Mouse (Mus musculus) testis, postnatal 10 days (tissue): ENCODE measurements at regions not wholly inside any gene's neighbourhood (a gene's known extent, or its start where the extent isn't known, plus 50 kb on each side); places are given as distances from the start of the nearest gene placed in this dataset.
A peak's percentile ranks its signal among the peaks of the same experiment; 100 is the strongest.

Source experiments
- DNase-seq: peaks from one replicate; pipeline ENCODE4 v3.0.0; 2021; ENCODE audit warnings: low spot score

DNA sequence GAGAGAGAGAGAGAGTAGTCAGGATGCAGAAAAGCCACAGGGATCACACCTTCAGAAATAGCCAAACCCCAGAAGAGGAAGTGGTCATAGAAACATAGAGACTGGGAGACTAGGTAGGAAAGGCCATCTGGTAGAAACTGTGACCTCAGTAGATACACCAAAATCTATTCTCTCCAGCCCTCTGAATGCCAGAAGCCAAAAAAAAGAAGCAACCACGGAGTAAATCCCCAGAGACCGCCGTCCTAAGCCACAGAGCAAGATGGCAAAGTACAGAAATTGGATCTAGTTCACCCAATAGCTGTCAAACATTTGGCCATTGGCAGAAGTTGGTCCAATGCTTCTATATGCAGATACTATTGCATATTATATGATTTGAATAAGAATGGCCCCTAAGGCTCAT, 86.5 kb upstream of the Usp24 start:
- DNase-seq: no peak

DNA sequence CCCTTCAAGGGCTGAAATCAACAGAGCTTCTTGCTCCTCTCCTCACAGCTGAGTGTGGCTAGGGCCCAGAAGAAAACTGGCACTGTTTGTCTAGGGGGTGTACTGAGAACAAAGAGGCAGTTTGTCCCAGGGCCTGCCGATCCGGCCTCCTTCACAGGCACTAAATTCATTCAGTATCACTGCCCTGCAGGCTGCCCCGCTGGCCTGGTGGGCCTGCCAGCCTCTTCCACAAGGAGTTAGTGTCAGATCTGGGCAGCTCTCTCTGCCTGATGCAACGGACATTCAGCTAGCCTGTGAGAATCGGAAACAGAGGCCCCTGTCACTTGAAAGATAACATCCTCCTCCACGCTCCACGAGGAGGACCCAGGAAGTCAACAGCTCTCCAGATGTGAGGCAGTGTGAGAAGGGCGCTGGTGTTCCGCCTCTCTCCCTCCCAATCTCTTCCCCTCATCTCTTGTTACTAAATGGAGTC, 83.5 kb upstream of the Usp24 start:
- peak; percentile 57 for DNase-seq

DNA sequence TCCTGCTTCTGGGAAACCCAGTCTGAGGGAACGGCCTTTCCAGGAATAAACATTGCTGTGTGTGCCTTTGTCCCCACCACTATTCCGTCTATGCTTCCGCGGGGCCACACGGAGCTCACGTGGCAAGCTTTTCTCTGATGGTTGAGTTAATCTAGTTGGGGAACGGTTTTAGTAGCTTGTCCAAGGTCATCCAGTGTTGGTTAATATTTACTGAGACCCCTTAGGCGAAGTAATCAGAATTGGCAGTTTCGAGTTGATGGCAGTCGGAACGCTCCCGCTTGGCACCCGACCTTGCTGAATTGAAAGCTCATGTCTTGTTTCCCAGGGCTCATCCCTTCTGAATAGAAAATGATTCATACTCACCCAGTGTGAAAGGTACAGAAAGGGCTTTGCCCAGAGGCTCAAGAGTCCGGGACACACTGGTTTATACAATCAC, 71.6 kb upstream of the Usp24 start:
- no peak for DNase-seq

DNA sequence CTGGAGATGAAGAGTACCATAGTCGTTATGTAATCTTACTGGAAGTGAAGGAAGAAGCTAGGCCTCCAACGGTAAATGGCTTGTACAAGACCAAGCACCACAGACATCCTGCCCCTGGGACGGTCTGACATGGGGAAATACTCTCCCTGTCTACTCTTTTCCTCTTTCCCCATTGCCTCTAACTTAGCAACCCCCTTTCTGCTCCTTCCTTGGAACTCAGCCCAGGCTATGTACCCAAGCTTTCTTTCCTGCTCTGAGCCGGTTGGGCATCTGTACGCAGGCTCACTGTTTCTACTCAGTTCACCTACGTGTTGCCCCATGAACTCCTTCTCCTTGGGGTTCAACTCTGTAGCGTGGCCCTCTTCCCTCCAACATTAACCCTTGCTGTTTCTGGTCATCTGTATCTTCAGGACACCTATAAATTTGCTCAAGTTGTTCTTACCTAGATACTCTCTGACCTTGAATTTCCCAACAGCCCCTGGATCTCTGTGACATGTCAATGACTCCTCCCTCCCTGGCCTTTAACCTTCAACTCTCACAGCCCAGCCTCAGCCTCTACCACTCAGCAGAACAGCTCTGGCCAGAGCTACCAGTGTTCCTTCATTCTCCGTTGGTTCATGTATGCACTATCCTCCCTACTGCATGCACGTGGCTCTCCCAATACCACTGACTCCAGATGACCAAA, 71.0 kb upstream of the Usp24 start:
- DNase-seq: no peak

DNA sequence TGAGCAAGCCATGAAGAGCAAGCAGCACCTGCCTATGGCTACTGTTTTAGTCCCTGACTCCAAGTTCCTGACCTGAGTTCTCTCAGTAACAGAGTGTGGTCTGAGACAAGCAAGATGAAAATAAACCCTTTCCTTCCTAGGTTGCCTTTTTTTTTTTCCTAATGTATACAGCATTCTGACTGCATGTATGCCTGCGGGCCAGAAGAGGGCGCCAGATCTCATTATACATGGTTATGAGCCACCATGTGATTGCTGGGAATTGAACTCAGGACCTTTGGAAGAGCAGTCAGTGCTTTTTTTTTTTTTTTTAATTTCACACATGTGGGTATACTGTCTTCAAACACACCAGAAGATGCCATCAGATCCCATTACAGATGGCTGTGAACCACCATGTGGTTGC, 69.3 kb upstream of the Usp24 start:
- no peak for DNase-seq

DNA sequence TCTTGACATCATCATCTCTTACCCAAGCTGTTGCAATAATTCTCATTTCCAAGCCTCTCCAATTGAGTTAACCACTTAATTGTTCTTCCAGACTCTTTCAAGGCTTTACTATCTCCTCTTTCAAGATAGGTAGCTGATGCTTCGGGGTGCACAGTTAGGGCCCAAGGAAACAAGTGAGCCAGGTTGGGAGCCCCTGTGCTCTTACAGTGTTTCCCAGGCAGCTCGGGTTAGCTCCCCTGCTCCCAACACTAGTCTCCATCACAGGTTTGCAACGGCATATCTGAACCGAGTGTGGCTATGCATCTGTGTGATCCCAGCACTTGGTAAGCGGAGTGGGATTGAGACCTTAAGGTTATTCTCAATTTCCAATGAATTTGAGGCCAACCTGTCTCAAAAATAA, 68.6 kb upstream of the Usp24 start:
- DNase-seq: no peak

DNA sequence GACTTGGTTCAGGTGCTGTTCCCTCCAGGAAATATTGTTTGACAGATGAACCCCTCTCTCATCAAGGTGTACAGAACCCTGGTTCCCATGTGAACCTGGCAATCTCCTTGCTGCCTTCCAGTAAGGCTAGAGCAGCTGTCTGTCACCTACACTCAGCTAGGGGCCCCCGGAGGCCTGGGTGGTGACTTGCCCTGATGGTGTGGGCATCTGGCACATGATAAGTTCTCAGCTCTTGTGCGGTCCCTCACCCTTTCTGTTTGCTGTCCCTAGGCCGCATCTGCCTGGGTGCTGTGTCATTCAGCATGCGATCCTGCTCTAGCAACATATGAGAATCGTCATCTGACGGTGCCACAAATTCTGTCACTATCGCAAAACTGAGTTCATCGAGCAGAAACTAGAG, 67.7 kb upstream of the Usp24 start:
- DNase-seq: no peak

DNA sequence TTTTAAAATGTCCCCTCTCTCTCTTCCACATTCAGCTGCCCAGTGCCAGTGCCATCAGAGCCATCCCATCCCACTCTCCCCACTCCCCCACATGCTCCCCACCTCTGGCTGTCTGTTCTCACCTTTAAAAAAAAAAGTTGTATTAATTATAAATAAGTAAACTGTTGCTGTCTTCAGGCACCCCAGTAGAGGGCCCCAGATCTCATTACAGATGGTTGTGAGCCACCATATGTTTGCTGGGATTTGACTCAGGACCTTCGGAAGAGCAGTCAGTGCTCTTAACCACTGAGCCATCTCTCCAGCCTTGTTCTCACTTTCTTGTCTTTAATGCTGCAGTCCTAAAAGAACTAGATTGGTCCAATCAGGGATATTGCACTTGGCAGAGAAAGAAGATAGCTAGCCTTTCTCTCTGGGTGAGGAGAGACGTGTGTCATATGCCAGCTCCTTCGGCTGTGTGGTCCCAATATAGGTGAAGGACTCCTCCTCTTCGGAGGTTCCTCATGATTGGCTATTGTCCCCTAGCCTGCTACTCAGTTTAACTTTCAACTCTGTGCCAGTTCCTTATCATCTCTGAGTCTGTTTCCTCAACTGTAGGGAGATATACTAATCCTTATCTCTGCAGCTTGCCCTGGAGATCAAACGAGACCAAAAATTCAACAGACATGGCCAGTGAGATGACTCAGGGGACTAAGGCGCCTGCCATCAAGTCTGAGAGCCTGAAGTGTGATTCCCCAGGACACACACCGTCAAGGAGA, 66.8 kb upstream of the Usp24 start:
- DNase-seq: no peak

DNA sequence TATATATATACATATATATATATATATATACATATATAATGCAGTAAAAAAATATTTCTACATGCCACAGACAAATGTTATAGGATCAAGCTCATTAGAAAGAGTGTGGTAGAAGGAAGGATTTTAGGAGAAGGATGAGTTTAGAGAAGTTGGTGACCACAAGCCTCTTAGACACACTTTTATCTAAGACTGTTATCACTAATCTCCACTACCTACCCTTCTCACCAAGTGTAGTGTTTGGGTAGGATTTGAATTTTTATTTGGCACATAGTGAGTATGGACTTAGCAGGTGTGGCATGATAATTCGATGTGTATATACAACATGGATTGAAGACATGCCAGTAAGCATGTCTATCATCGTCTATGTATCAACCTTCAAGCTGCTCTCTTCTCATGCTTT, 66.0 kb upstream of the Usp24 start:
- no peak for DNase-seq

DNA sequence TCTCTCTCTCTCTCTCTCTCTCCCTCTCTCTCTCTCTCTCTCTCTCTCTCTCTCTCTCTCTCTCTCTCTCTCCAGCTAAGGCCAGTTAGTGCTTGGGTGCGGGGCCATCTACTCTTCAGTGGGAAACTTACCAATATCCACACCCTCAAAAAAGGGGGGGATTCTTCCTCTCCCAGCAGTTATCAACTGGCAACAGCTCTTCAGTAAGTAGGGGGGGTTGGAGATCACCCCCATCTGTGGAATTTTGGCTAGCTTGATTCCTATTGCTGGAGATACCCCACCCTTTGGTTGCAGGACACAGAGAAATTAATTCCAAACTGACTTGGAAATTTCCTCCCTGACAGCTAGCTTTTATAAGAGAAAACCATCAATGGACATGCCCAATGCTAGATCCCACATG, 64.6 kb upstream of the Usp24 start:
- no peak for DNase-seq

DNA sequence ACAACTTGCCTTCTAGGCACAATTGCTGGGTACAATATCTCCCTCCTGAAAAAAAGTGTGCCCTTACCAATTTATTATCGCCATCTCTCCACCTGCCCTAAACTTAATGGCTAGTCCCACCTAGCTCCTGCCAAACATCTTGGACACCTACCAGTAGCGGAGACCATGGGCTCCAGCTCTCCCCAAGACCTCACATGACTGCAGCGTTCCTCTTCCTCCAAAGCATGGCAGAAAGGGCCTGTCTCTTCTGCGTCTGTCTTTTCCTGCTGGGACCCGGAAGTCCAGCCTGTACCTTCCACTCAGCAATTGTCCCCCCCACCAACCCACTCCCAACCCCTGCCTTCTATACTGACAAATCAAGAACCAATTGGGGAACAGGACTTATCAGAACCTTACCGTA, 63.1 kb upstream of the Usp24 start:
- DNase-seq: no peak

DNA sequence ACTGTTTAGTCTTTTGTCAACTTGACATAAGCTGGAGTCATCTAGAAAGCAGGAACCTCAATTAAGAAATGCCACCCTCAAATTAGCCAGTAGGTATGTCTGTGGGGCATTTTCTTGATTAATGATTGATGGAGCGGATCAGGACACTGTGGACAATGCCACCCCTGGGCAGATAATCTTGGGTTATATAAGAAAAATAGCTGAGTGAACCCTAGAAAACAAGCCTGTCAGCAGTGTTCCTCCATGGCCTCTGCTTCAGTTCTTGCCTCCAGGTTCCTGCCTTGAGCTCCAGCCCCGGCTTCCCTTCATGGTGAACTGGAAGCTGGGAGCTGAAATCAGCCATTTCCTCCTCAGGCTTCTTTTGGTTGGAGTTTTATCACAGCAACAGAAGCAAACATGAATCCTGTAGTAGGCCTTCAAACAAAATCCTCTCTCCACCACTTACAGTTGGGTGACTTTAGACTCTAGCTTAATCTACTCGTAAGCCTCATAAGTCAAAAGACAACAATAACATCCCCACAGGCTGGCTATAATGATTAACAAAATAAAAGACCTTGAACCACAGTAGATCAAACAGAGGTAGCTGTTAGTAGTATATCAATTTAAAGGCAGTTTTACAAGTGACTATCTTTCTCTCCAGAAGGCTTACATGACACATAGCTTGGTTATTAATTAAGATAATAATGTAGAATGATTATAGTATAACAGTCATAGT, 61.1 kb upstream of the Usp24 start:
- DNase-seq: no peak

DNA sequence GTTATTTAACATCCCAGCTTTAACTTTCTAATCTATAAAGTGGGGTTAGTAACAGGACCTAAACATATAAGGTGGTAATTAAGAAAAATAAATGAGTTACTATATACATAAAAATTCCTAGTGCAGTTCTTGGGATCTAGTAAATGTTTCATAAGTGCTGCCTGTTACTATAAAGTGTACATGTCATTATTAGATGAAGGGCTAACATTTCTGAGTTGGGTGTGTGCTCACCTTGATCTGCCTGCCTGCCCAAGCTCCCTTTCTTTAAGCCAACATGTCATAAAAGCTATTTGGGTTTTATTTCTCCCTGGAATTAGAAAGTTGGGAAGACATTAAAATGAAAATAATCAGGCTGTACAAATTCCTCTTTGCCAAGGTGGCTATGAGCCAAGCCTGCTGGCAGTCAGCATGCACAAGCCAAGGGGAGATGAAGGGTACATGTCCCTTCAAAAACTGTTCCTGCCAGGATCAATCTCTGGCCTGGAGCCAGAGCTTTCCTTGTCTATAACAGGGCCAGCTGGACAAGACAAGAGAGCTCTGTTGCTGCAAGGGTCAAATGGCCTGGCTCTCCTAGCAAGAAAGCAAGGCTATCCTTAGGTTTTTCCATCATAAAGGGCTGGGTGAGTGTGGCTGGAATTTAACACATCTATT, 59.9 kb upstream of the Usp24 start:
- peak; percentile 52 for DNase-seq

DNA sequence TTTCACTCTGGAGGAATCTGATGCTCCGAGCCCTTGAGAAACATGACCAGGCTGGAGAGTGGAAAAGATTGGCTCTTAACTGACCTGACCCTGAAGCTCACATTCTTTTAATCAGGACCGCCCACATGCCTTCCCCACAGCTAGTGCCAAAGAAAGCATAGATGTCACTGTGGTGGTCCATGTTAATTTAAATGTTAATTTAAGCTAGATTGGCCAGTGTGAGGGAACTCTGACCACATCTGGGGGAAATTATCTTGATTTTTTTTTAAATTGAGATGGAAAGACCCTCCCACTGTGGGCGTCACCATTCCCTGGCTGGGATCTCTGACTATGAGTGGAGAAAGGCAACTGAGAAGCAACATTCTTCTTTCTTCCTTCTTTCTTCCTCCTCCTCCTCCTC, 54.6 kb upstream of the Usp24 start:
- no peak for DNase-seq

DNA sequence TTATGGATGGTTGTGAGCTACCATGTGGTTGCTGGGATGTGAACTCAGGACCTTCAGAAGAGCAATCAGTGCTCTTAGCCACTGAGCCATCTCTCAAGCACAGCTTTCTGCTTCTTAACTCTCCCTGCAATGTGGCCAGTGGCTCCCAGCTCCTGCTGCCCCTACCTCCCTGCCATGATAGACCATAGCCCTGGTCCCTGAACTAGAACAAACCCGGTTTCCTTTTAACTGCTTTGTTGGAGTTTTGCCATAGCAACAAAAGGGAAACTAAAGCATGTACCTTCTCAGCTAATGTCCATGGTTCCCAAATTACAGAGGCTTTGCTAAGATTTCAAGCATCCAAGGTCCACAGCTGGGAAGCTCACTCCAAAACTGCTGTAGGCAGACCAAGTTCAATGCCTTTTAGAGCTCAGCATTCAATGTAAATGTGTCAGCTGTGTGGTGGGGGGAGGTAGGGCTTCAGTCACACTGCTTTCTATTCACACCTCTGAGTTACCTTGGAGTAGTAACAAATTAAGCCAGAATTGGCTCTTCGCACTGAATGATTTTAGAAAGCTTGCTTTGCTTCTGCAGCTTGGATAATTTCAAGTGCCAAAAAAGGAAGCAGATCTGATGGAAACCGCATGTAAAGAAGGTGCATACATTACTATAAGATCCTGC, 54.0 kb upstream of the Usp24 start:
- DNase-seq: no peak

DNA sequence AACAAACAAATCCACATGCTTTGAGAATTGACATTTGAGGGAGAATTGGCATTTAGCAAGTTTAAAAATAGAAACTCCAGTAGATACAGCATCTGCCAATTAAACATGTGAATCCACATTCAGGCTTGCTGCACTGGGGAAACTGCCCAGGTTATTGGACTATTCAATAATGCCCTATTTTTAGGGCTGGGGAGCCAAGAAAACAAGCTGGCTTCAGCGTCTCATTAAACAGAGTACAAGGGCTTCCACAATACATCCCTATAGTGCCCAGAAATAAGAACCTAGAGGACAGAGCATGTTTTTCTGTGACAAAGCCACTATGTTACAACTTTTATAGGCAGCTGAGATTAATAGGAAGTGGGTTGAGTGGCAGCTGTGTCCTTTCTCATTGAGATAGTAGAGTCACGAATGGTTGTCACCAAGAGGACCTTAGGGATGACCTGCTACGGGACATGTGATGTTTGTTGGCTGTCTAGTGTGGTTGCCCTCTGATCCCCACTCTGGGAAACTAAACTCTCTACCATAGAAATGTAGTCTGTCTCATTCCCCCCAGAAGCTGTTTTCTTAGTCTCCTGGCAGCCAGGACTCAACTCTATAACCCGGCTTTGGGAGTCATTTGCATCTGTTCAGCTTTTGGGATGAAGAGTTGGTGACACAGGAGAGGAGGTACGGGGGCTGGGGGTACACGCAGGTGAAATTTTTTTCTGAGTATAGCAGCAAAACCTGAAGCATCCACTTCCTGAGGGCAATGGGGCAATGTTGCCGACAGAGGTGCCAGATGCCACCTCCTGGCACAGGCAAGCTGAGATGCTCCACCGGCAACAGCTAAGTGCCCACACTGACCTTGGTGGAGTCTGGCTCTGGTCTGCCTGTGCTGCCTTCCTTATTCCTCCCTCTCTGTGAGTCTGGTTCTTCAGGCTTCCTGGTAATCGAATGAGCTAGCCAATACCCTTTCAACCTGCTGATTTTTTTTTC, 53.0 kb upstream of the Usp24 start:
- no peak for DNase-seq
